Mouse (Mus musculus) adrenal gland, postnatal 14 days (tissue): ENCODE measurements around the gene Zfhx3. TPM values are rescaled to one million over a fixed set of nuclear protein-coding genes. Genes with fewer than 3 reads are reported as not detected.

Experiments
- DNase-seq: peaks from one replicate; pipeline ENCODE4 v3.0.0; 2021; ENCODE audit warnings: mixed read lengths
- total RNA-seq: library from RNA; stranded (reverse); gene quantifications from 2 replicates; pipeline ENCODE4 v1.2.3, GENCODE M21; 2021

Gene Zfhx3
- total RNA-seq, 1 experiment from 2014 or later, result 43.5 TPM

DNA sequence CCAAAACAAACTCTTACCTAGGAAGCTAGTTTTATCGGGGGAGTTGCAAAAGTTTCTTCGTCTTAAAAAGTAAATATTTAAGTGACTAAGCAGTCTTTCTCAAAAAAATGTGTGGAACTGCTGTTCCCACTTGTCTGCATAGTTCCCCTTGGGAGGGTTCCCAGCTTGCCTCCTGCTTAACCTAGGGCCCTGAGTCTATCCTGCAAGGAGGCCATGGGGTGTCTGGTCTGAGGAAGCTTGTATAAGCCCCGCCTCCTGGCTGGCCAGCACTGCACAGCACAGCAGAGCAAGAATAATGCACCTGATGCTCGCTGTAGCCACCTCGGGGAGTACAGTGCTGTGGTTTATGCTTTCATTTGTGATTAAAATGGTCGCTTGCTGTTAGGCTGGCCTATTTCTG lies 775.6 kb downstream of the Zfhx3 start:
- DNase-seq, result peak; percentile 66

- no peak for DNase-seq
Observed at GRCm38 (mm10) chr8:108720840-108721239, 778.4 kb downstream of the Zfhx3 start.

GRCm38 (mm10) chr8:108722671-108723513 lies 780.4 kb downstream of the Zfhx3 start:
- DNase-seq, result peak; percentile 93

GRCm38 (mm10) chr8:108723636-108724035 lies 781.2 kb downstream of the Zfhx3 start:
- no peak for DNase-seq

DNA sequence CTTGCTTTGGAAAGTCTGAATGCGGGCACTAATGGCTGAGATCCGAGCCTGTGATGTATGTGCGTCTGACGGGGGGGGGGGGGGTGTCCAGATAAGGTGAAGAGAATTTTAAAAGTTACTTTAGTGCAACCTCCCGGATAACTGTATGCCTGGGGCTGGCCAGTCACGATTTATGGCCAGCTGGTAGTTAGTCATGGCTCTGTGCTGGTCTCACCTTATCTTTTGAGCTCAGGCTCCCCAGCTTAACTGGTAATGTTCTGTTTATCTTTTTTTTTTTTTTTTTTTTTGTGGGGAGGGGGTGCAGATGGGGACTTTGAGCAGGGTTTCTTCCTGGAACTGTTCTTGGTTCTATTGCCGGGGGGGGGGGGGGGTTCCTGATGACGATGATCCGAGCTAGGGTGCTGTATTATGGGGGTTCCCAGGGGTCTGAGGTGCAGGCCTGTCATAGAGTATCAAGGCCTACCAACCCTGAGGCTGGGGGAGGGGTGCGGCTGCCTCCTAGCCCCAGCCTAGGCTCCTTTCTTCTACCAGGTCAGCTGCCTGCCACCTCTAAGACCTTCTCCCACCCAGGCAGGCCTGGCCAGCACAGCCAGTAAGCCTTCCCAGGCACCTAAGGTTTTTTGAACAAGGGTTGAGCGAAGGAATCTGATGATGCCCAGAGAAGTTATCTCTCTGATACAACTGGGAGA lies 782.5 kb downstream of the Zfhx3 start:
- no peak for DNase-seq

- DNase-seq, result no peak
Observed at GRCm38 (mm10) chr8:108725631-108726030, 783.2 kb downstream of the Zfhx3 start.

GRCm38 (mm10) chr8:108726541-108727241 lies 784.2 kb downstream of the Zfhx3 start:
- no peak for DNase-seq

GRCm38 (mm10) chr8:108729169-108729568 lies 786.7 kb downstream of the Zfhx3 start:
- DNase-seq, result no peak

- DNase-seq, result no peak
Observed at GRCm38 (mm10) chr8:108729667-108730329, 787.4 kb downstream of the Zfhx3 start.

GRCm38 (mm10) chr8:108730907-108731440 lies 788.5 kb downstream of the Zfhx3 start:
- no peak for DNase-seq

GRCm38 (mm10) chr8:108732500-108732899 lies 790.1 kb downstream of the Zfhx3 start:
- no peak for DNase-seq

- no peak for DNase-seq
Observed at GRCm38 (mm10) chr8:108733385-108733784, 790.9 kb downstream of the Zfhx3 start.

DNA sequence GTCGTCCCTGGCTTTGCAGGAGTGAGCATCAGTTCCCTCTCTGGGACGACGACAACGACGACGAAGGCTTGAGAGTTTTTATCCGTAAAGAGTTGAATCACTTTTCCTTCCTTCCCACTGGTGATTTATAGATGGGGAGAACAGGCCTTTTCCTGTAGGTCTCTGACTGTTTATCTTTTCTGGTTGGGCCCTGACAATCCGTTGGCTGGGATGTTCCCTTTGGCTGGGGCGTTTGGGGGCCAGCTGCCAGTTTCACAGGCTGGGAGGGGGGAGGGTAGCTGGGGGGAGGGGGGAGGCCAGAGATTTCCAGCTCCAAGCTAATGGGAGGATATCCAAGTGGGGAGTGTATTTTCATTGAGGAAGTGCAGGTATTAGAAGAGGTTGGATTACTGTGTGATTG lies 794.0 kb downstream of the Zfhx3 start:
- DNase-seq, result peak; percentile 59

- DNase-seq, result no peak
Observed at GRCm38 (mm10) chr8:108738179-108738578, 795.7 kb downstream of the Zfhx3 start.

GRCm38 (mm10) chr8:108739517-108739916 lies 797.1 kb downstream of the Zfhx3 start:
- DNase-seq, result no peak

- no peak for DNase-seq
Observed at GRCm38 (mm10) chr8:108740443-108740842, 798.0 kb downstream of the Zfhx3 start.

DNA sequence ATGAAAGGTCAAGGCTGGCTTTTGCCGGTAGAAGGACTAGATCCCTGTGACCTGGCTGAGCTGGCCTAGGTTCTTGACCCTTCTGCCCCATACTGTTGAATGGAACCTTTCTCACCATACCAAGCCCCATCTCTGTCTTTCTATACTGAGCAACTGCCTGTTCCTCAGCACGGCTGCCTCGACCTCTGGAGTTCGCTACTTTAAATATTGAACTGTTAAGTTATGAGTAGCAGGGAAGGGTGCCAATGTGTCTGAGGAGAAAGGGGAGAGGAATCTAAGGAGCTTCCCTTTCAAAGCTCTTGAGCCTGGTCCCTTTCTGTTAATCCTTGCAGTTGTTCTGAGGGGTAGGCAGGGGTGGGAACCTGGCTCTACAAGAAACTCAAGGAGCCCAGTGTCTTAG lies 799.2 kb downstream of the Zfhx3 start:
- no peak for DNase-seq

GRCm38 (mm10) chr8:108742465-108742864 lies 800.0 kb downstream of the Zfhx3 start:
- DNase-seq, result no peak

GRCm38 (mm10) chr8:108743238-108743637 lies 800.8 kb downstream of the Zfhx3 start:
- DNase-seq, result peak; percentile 82

DNA sequence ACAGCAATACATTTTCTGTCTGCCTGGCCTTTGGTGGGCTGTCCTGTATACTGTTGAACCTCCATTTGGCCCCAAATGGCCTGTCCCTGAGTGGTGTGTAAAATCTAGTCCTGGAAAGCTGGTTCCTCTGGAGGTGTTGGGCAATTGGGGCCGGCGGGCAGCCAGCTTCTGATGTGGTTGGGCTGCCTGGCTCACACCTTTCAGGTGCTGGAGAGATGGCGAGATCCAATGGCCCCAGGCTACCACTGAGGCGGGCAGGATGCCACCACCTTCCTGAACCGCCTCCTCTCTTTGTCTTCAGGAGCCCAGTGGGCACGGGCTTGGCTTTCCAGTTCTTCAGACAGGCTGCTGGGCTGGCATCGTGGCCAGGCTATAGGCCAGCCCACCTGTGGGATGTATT lies 803.1 kb downstream of the Zfhx3 start:
- no peak for DNase-seq

GRCm38 (mm10) chr8:108748095-108748494 lies 805.7 kb downstream of the Zfhx3 start:
- DNase-seq, result no peak

DNA sequence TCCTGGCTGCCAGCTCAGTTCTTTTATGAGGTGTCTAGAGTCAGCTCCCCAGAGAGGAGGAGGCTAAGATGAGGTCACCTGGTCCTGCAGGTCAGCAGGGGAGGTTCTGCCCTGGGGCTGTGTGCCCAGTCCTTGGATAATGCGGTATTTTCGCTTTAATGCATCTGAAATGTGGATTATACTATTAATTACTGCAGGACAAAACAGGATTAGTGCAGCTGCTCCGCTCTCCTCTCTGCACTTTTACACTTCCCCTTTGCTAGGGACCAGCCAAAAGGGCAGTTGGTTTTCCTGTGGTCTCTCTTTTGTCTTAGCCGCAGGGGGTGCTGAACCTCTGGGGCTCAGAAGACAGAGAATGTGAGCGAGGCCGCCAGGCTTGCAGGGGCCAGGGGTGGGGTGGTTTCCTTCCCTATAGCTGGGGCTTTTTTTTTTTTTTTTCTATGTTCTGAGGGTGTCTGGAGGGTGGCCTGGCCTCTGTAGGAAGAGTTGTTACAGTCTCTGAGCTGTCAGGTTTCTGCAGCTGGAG lies 806.5 kb downstream of the Zfhx3 start:
- DNase-seq, result no peak
